Mouse (Mus musculus) midbrain, embryonic 16.5 days (tissue): ENCODE results near the gene Blzf1. TPM values are rescaled to one million over a fixed set of nuclear protein-coding genes. Genes with fewer than 3 reads are reported as not detected.

Experiments
- ATAC-seq: fragments of 200-750 bp; cut with Nextera tagmentation; 2 replicates; pipeline ENCODE4 v1.8.0; 2017; ENCODE audit warnings: moderate TSS enrichment
- H3K27ac ChIP-seq: fragments of 300-500 bp; sonication (generic); 2 replicates; pipeline ENCODE4 v1.5.1; 2014; ENCODE audit warnings: mild to moderate bottlenecking, low read length, mixed read lengths
- H3K27me3 ChIP-seq: fragments of 300-500 bp; sonication (generic); 2 replicates; pipeline ENCODE4 v1.6.1; 2014; ENCODE audit warnings: low read depth, low read length, mixed read lengths; ENCODE audit not compliant: control insufficient read depth, insufficient read depth
- H3K36me3 ChIP-seq: fragments of 300-500 bp; sonication (generic); 2 replicates; pipeline ENCODE4 v1.6.1; 2014; ENCODE audit warnings: mild to moderate bottlenecking, low read length, moderate library complexity, mixed read lengths; ENCODE audit not compliant: control insufficient read depth, insufficient read depth
- H3K4me1 ChIP-seq: fragments of 300-500 bp; sonication (generic); 2 replicates; pipeline ENCODE4 v1.6.1; 2014; ENCODE audit warnings: mild to moderate bottlenecking, low read length, mixed read lengths; ENCODE audit not compliant: control insufficient read depth, insufficient read depth
- H3K4me2 ChIP-seq: fragments of 300-500 bp; sonication (generic); 2 replicates; pipeline ENCODE4 v1.6.1; 2014; ENCODE audit warnings: mild to moderate bottlenecking, low read length, mixed read lengths
- H3K4me3 ChIP-seq: fragments of 300-500 bp; sonication (generic); 2 replicates; pipeline ENCODE4 v1.5.1; 2014; ENCODE audit warnings: low read depth, mild to moderate bottlenecking, low read length, moderate library complexity, mixed read lengths
- H3K9ac ChIP-seq: fragments of 300-500 bp; sonication (generic); 2 replicates; pipeline ENCODE4 v1.6.1; 2014; ENCODE audit warnings: low read depth, low read length, mixed read lengths
- H3K9me3 ChIP-seq: fragments of 300-500 bp; sonication (generic); replicated peaks from 2 replicates; pipeline ENCODE4 v1.6.1; 2014; ENCODE audit warnings: mild to moderate bottlenecking, low read length, mixed read lengths; ENCODE audit not compliant: control insufficient read depth, poor library complexity, severe bottlenecking
- WGBS: fragments of 180-500 bp; shearing (Covaris S2); extraction: QIAGEN DNeasy Blood & Tissue Kit; methylation state at CpG from one replicate; pipeline ENCODE4 v1.1.7; 2014; 5-methylcytosine and 5-hydroxymethylcytosine counted together
- polyA plus RNA-seq: library from polyadenylated mRNA; unstranded; fragments of >200 nt; fragmentation: Nextera tagmentation; extraction: Ambion mirVana; gene quantifications from 2 replicates; pipeline ENCODE4 v1.2.1, GENCODE M21; 2015

Gene Blzf1
- polyA plus RNA-seq = 30.7 and 32.3 TPM in 2 replicates

DNA sequence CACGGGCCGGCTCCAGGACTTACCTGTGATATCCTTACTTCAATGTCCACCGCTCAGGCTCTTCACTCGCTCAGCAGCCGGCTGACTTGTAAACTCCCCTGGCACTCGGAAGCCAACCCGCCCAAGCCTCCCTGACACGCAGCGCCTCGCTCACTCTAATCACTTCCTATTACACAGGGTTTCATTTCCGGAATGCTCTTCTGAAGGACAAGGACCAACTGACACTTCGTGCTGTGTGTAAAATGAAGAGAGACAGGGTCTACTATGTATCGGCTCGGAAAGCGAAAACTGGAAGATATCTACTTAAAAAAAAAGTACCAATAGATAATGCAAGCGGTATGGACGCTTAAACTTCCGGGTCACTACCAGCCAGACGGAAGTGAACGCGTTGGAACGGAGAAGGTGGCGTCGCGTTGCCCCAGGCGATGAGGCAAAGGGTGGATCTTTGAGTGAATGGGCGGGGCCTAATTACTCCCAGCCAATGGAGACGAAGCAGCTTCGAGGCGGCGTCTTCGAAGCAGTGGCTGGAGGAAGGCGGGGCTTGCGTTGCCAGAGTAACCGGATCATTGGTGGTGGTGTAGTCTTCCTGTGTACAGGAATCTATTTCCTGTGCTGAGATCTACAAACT, at the start of gene Blzf1:
Gene Blzf1, minus strand, starts transcription at position 366 of the 628 bp plus-strand sequence.
- no peaks in the 10 kb centered on the region for H3K9me3 ChIP-seq
- no peaks in the 10 kb centered on the region for H3K27me3 ChIP-seq
- WGBS = under 1% methylated on average over 35 of the region's 35 CpGs
- peak within 1 kb of the TSS; percentile 96 for H3K4me2 ChIP-seq
- peak; percentile 99 for ATAC-seq
- peaks cover 8% of the 10 kb centered on the region for H3K36me3 ChIP-seq
- H3K4me1 ChIP-seq = peaks cover 24% of the 10 kb centered on the region
- H3K27ac ChIP-seq = peak within 1 kb of the TSS; percentile 79
- peak within 1 kb of the TSS; percentile 61 for H3K9ac ChIP-seq
- H3K4me3 ChIP-seq = peak within 1 kb of the TSS; percentile 59

DNA sequence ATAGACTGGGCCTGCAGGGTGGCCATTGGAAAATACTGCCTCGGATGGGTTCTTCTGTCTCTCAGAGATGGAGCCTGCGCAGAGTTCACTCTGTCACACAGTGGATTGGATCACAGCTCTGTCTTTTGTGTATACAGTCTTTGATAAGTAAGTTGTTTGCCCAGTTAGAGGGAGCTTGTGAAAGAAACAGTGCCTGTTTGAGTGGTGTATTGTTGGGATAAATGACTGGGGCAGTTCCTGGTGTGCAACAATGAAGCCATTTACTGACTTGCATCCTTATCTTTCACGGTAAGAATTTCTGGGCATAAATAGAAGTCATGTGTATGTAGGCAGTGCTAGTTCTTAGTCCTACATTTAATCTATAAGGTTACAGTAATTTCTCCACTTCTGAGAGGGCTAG, 46.2 kb upstream of the Blzf1 start:
- ATAC-seq = no peak
- H3K27ac ChIP-seq = no peak overlapping the region
- H3K9ac ChIP-seq = no peak overlapping the region
- H3K4me1 ChIP-seq = no peaks in the 10 kb centered on the region
- no peak overlapping the region for H3K4me2 ChIP-seq
- H3K27me3 ChIP-seq = no peaks in the 10 kb centered on the region
- WGBS = 28% methylated on average over 3 of the region's 3 CpGs
- H3K4me3 ChIP-seq = no peak overlapping the region
- H3K9me3 ChIP-seq = no peaks in the 10 kb centered on the region
- H3K36me3 ChIP-seq = no peaks in the 10 kb centered on the region

DNA sequence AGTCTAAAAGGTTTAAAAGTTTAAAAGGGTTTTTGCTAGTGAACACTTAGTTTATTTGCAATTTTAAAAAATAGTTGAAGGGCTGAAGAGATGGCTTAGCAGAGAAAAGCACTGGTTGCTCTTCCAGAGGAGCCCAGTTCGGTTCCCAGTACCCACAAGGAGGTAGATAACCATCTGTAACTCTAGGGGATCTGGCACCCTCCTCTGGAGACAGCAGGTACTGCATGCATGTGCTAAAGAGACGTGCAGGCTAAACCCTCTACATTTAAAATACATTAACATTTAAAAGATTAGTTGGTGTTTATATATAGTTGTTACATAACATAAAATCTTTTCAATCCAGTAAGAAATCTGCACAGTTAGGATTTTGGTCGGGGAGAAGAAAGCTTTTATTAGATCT, 34.9 kb upstream of the Blzf1 start:
- no peak overlapping the region for H3K27ac ChIP-seq
- no peak overlapping the region for H3K9ac ChIP-seq
- no peaks in the 10 kb centered on the region for H3K27me3 ChIP-seq
- peaks cover 4% of the 10 kb centered on the region for H3K36me3 ChIP-seq
- H3K4me3 ChIP-seq = no peak overlapping the region
- no peak for ATAC-seq
- WGBS = 86% methylated on average over 3 of the region's 3 CpGs
- H3K9me3 ChIP-seq = no peaks in the 10 kb centered on the region
- H3K4me2 ChIP-seq = no peak overlapping the region
- H3K4me1 ChIP-seq = no peaks in the 10 kb centered on the region

DNA sequence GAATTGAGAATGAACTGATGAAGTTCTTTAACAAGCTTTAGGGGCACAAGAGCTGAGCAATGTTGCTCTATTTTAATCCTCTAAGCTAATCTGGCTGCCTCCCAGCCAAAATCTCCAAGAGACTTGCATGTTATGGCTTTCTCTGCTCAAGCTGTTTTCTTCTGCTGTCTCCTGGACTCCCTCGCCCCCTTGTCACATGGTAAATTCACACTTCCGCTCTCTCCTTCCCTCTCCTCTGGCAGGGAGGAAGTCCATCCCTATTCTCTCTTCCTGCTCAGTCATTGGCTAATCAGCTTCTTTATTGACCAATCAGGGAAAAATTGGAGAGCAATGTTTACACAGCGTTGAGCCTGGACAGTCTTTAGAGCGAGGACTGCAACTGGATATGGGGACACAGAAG, 28.6 kb upstream of the Blzf1 start:
- H3K4me1 ChIP-seq = no peaks in the 10 kb centered on the region
- no peak overlapping the region for H3K9ac ChIP-seq
- H3K9me3 ChIP-seq = no peaks in the 10 kb centered on the region
- no peak overlapping the region for H3K27ac ChIP-seq
- H3K36me3 ChIP-seq = peaks cover 15% of the 10 kb centered on the region
- H3K4me3 ChIP-seq = no peak overlapping the region
- 97% methylated on average over 4 of the region's 4 CpGs for WGBS
- H3K27me3 ChIP-seq = no peaks in the 10 kb centered on the region
- H3K4me2 ChIP-seq = no peak overlapping the region
- ATAC-seq = no peak

DNA sequence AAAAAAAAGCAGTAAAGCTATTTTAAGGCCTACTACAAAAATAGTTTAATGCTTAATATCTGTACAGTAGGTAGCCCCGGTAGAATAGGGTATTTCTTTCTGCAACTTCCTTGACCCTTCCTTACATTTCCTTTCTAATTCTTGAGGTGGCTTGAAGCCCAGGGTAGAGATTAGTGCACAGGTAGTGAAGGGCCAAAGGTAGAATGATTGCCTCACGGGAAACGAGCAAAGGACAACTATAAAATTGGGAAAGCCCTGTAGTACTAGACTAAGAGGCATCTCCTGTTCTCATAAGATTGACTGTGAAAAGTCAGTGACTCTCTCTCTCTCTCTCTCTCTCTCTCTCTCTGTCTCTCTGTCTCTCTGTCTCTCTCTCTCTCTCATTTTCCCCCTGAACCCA, 28.1 kb upstream of the Blzf1 start:
- Histone ChIP-seq H3K27me3 (no peaks in the 10 kb centered on the region), H3K4me3 (no peak overlapping the region), H3K36me3 (peaks cover 15% of the 10 kb centered on the region), H3K9me3 (no peaks in the 10 kb centered on the region), H3K9ac (no peak overlapping the region), H3K4me1 (no peaks in the 10 kb centered on the region), H3K4me2 (no peak overlapping the region), H3K27ac (no peak overlapping the region)
- no peak for ATAC-seq
- 96% methylated on average over 3 of the region's 3 CpGs for WGBS

DNA sequence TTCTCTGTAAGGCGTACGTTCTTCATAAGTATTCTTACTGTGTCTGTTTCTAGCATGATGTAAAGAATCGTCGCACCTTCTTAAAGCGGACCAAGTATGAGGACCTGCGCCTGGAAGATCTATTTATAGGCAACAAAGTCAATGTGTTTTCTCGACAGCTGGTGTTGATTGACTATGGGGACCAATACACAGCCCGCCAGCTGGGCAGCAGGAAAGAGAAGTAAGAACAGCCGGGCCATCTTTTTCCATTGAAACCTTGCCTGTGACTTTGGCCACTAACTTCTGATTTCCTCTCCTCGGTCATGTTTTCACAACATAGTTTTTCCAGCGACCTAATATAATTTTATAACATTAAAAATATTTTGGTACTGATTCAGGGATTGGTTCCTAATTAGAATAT, 25.3 kb upstream of the Blzf1 start:
- H3K4me2 ChIP-seq = no peak overlapping the region
- no peaks in the 10 kb centered on the region for H3K9me3 ChIP-seq
- ATAC-seq = no peak
- no peak overlapping the region for H3K4me3 ChIP-seq
- H3K4me1 ChIP-seq = no peaks in the 10 kb centered on the region
- no peak overlapping the region for H3K9ac ChIP-seq
- 91% methylated on average over 11 of the region's 11 CpGs for WGBS
- no peaks in the 10 kb centered on the region for H3K27me3 ChIP-seq
- peaks cover 13% of the 10 kb centered on the region; the same call in 1 of the 2 replicates for H3K36me3 ChIP-seq
- H3K27ac ChIP-seq = no peak overlapping the region

DNA sequence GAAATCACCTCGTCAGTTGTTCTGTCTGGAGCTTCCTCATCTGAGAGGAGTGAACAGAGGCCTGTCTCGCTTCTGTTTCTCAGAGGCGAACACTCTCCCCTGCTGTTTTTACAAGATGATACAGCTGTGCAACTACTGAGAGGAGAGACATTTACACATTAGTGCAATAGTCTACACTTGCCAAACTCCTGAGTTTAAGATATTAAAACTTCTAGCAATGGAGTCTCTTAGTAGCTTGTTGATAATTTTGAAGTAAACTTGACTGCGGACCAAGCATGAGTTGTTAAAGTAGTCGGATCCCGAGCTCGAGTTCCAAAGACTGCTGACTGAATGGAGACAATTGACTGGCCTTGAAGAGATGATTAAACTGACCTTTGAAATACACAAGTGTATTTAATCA, 20.5 kb upstream of the Blzf1 start:
- Histone ChIP-seq H3K4me1 (0 out of 2 replicates have a peak, but pooled peaks cover 3% of the 10 kb centered on the region), H3K4me3 (no peak overlapping the region), H3K4me2 (no peak overlapping the region), H3K36me3 (peaks cover 3% of the 10 kb centered on the region; the same call in 1 of the 2 replicates), H3K27ac (no peak overlapping the region), H3K9me3 (no peaks in the 10 kb centered on the region), H3K27me3 (no peaks in the 10 kb centered on the region), H3K9ac (no peak overlapping the region)
- WGBS = 77% methylated on average over 7 of the region's 7 CpGs
- ATAC-seq = no peak

DNA sequence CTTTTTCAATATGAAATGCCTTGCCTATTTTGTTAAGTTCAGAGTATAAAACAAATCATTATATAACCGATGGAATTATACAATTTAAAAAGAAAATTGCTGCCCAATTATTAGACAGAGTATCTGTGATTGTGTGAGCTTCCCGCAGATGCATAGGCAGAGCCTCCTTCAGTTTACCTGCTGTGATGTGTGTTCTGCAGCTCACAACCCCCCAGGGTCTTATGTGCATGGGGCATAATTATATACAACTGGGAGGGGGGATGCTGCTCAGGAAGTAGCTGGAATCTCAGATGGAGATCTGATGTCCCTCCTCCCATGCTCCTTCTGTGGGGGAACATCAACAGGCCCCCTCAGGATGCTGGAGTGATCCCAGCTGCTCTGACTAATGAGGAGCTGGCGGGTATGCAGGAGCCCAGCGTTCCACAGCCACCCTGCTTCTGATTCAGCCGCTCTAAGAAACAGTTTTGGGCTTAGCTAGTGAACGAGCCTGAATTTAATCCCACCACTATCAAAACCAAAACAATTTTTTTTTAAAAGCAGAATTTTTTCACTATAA, 19.4 kb upstream of the Blzf1 start:
- no peak overlapping the region for H3K4me3 ChIP-seq
- no peak overlapping the region for H3K9ac ChIP-seq
- H3K27me3 ChIP-seq = no peaks in the 10 kb centered on the region
- H3K27ac ChIP-seq = peak overlapping the region; percentile 17; the same call in 1 of the 2 replicates
- 0 out of 2 replicates have a peak, but pooled peaks cover 3% of the 10 kb centered on the region for H3K4me1 ChIP-seq
- no peaks in the 10 kb centered on the region for H3K9me3 ChIP-seq
- ATAC-seq = peak; percentile 84; the same call in 1 of the 2 replicates
- 42% methylated on average over 6 of the region's 6 CpGs for WGBS
- no peaks in the 10 kb centered on the region for H3K36me3 ChIP-seq
- H3K4me2 ChIP-seq = no peak overlapping the region

DNA sequence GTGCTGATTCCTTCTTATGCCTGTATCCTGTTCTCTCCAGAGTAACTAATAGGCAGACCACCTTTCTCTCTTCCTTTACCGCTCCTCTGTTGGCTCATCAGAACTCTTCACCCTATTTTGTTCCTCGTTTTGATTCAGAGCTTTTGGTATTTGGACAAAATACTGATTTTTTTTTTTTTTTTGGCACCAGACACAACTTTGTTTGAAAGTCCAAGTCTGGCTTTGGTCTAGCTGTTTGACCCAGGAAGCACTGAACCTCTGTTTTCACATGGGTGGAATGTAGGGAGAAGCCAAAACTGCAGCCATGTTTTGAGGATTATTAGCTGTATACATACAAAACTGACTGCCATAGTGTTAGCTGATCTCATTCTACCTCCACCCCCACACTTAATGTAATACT, 17.6 kb upstream of the Blzf1 start:
- no peaks in the 10 kb centered on the region for H3K36me3 ChIP-seq
- no peak overlapping the region for H3K9ac ChIP-seq
- no peaks in the 10 kb centered on the region for H3K27me3 ChIP-seq
- no peak overlapping the region for H3K27ac ChIP-seq
- no peak overlapping the region for H3K4me3 ChIP-seq
- 94% methylated on average over 2 of the region's 2 CpGs for WGBS
- ATAC-seq = no peak
- peaks cover 3% of the 10 kb centered on the region; the same call in 1 of the 2 replicates for H3K4me1 ChIP-seq
- no peaks in the 10 kb centered on the region for H3K9me3 ChIP-seq
- H3K4me2 ChIP-seq = no peak overlapping the region
